Mouse (Mus musculus) lung, postnatal 4 days (tissue): ENCODE results near the gene Pds5b.
A peak's percentile ranks its signal among the peaks of the same experiment; 100 is the strongest.
"Not testable (repeated sequence)": the region's sequence is repeated elsewhere in the genome, so short reads cannot be mapped to it uniquely, and the experiment has no call there.

ENCODE experiments used
- DNase-seq, 2 experiments: peaks; one replicate each; pipeline ENCODE4 v3.0.0; 2021

Pds5b gene

GRCm38 (mm10) chr5:150829499-150829898 is 156.0 kb downstream of the Pds5b start:
- DNase-seq: no peak

GRCm38 (mm10) chr5:150830718-150831117 is 157.2 kb downstream of the Pds5b start:
- no peak for DNase-seq

GRCm38 (mm10) chr5:150836782-150837181 is 163.2 kb downstream of the Pds5b start:
- DNase-seq: no peak

GRCm38 (mm10) chr5:150839688-150840541 is 166.4 kb downstream of the Pds5b start:
- peak; percentile 52 to 72 for DNase-seq

DNA sequence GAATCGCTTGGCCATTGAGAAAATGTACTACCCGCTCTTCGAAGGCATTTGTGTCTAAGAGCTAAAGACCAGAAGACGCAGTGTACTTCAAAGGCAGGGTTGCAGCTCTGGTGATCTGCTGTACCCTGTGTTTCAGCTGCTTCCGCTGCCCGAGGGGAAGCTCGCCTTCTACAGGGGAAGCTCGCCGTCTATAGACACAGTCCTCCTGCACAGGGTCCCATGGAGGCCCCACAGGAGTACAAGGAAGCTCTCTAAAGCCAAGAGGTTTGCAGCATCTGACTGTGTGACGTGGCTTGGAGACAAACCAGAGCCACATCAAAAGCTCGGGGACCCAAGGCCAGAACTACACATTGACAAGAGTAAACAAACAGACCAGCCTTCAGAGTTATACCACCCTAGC is 167.1 kb downstream of the Pds5b start:
- DNase-seq: peak; percentile 46 to 64

- no peak for DNase-seq
Observed at GRCm38 (mm10) chr5:150845961-150846360, 172.4 kb downstream of the Pds5b start.

- DNase-seq: no peak
Observed at GRCm38 (mm10) chr5:150850821-150851220, 177.3 kb downstream of the Pds5b start.

DNA sequence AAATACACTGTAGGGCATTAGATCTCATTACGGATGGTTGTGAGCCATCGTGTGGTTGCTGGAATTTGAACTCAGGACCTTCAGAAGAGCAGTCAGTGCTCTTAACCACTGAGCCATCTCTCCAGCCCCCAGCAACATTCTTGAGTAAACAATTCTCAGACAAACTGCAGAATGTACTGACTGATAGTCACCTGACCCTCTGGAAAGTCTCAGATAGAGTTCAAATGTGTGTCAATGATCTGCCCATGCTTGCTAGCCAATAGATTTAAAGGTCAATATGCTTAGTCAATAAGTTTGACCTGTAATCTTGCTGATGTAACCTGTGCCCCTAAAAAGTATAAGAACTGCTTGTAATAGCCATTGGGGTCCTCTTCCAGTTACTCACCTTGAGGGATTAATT is 178.6 kb downstream of the Pds5b start:
- not testable (repeated sequence) for DNase-seq

- no peak for DNase-seq
Observed at GRCm38 (mm10) chr5:150854506-150854905, 181.0 kb downstream of the Pds5b start.

DNA sequence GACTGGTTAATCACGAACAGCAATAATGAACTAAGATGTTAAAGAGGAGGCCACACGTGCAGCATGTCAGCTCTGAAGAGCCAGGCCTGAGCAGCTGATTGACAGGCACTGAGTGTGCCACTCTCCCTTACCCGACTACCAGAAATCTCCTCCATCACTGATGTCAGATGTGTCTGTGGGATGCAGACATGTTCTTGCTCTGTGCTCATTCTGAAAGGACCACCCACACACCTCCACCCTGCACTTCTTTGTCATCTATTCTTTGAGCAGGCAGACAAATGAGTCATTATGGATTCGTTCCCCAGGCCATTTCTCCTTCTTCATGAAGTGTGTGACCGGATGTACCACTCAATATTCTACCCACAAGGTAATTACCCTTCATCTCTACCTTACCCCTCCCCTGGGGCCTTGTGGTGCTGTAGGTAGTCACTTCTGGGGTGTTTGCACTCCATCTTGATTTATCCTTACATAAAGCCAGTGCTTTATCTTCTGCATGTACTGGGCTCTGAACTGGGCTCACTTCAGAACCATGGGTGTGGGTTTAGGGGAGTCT is 186.2 kb downstream of the Pds5b start:
- DNase-seq: no peak
